Mouse (Mus musculus) E14TG2a.4 (cell line): ENCODE measurements around the gene Olfr1480.

Experiments used
- CTCF ChIP-seq: conservative IDR thresholded peaks from 2 replicates; pipeline ENCODE4 v1.5.1; 2014; ENCODE audit warnings: low read length
- NANOG ChIP-seq: IDR thresholded peaks from 2 replicates; pipeline ENCODE4 v1.6.1; 2014; ENCODE audit warnings: borderline replicate concordance, low read length, mixed read lengths

DNA sequence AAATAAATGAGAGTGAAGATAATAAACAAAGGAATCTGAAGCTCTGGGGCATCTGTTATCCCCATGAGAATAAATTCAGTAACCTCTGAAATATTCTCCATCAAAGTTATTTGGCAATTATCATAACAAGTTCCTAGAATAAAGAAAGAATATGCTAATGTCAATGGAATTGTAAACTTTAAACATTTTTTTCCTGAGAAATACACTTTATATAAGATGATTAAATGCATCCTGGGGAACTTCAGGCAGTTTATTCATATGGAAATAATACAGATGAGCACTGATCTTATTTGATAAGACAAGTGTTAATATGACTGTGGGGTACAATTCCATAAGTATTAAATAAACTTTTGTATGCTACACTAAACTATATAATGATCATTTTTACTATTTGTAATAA lies 47.6 kb upstream of the Olfr1480 start, which contains the start of gene Olfr1475:
- TF ChIP-seq CTCF (no peak), NANOG (no peak)
